Mouse (Mus musculus): Measurements from ENCODE around the gene Wdr76.

GRCm38 (mm10) chr2:121460071-121460470, 46.5 kb upstream of the Wdr76 start:
- TF ChIP-seq TAL1 (IDR thresholded peaks at IDR 0.05; ENCODE audit: low read length) = no peak
- TF ChIP-seq GATA1 (IDR thresholded peaks at IDR 0.05; ENCODE audit: low read length) = no peak

All from erythroblast, embryonic 14.5 days (primary cell).